Mouse (Mus musculus) lung, postnatal 0 days (tissue): ENCODE data around the gene Ehbp1. TPM values are rescaled to one million over a fixed set of nuclear protein-coding genes. Genes with fewer than 3 reads are reported as not detected.
A peak's percentile ranks its signal among the peaks of the same experiment; 100 is the strongest.

ENCODE experiments used
- ATAC-seq: fragments of 200-750 bp; cut with Nextera tagmentation; 2 replicates; pipeline ENCODE4 v1.8.0; 2017; ENCODE audit warnings: moderate library complexity
- DNase-seq: peaks from one replicate; pipeline ENCODE4 v3.0.0-alpha.2; 2016; ENCODE audit warnings: low spot score
- H3K27ac ChIP-seq: fragments of 300-500 bp; sonication (generic); 2 replicates; pipeline ENCODE4 v1.5.1; 2014; ENCODE audit warnings: antibody characterized with exemption, mild to moderate bottlenecking, low read length, mixed read lengths
- H3K27me3 ChIP-seq: fragments of 300-500 bp; sonication (generic); replicated peaks from 2 replicates; pipeline ENCODE4 v1.6.1; 2014; ENCODE audit warnings: low read length, mixed read lengths; ENCODE audit not compliant: insufficient read depth
- H3K36me3 ChIP-seq: fragments of 300-500 bp; sonication (generic); 2 replicates; pipeline ENCODE4 v1.6.1; 2014; ENCODE audit warnings: low read length, mixed read lengths; ENCODE audit not compliant: insufficient read depth
- H3K4me1 ChIP-seq: fragments of 300-500 bp; sonication (generic); 2 replicates; pipeline ENCODE4 v1.6.1; 2014; ENCODE audit warnings: antibody characterized with exemption, low read depth, low read length, mixed read lengths; ENCODE audit not compliant: insufficient read depth
- H3K4me2 ChIP-seq: fragments of 300-500 bp; sonication (generic); replicated peaks from 2 replicates; pipeline ENCODE4 v1.6.1; 2014; ENCODE audit warnings: low read depth, mild to moderate bottlenecking, low read length, moderate library complexity, mixed read lengths
- H3K4me3 ChIP-seq: fragments of 300-500 bp; sonication (generic); 2 replicates; pipeline ENCODE4 v1.5.1; 2014; ENCODE audit warnings: low read depth, low read length
- H3K9ac ChIP-seq: fragments of 300-500 bp; sonication (generic); replicated peaks from 2 replicates; pipeline ENCODE4 v1.6.1; 2014; ENCODE audit warnings: low read depth, mild to moderate bottlenecking
- H3K9me3 ChIP-seq: fragments of 300-500 bp; sonication (generic); 2 replicates; pipeline ENCODE4 v1.6.1; 2016; ENCODE audit warnings: low read length, mixed read lengths
- CTCF ChIP-seq: IDR thresholded peaks from 2 replicates; pipeline ENCODE4 v1.5.1; 2016; ENCODE audit warnings: antibody characterized with exemption, mild to moderate bottlenecking
- EP300 ChIP-seq: IDR thresholded peaks from 2 replicates; pipeline ENCODE4 v1.6.1; 2016; ENCODE audit warnings: antibody characterized with exemption, mild to moderate bottlenecking, control low read depth
- WGBS: fragments of 180-500 bp; shearing (Covaris S2); extraction: QIAGEN DNeasy Blood & Tissue Kit; methylation state at CpG from one replicate; pipeline ENCODE4 v1.1.7; 2014; 5-methylcytosine and 5-hydroxymethylcytosine counted together
- polyA plus RNA-seq: library from polyadenylated mRNA; unstranded; fragments of >200 nt; fragmentation: Nextera tagmentation; extraction: Ambion mirVana; gene quantifications from 2 replicates; pipeline ENCODE4 v1.2.1, GENCODE M21; 2015

Ehbp1 gene
- polyA plus RNA-seq, 1 experiment from 2014 or later: 5.1 TPM

DNA sequence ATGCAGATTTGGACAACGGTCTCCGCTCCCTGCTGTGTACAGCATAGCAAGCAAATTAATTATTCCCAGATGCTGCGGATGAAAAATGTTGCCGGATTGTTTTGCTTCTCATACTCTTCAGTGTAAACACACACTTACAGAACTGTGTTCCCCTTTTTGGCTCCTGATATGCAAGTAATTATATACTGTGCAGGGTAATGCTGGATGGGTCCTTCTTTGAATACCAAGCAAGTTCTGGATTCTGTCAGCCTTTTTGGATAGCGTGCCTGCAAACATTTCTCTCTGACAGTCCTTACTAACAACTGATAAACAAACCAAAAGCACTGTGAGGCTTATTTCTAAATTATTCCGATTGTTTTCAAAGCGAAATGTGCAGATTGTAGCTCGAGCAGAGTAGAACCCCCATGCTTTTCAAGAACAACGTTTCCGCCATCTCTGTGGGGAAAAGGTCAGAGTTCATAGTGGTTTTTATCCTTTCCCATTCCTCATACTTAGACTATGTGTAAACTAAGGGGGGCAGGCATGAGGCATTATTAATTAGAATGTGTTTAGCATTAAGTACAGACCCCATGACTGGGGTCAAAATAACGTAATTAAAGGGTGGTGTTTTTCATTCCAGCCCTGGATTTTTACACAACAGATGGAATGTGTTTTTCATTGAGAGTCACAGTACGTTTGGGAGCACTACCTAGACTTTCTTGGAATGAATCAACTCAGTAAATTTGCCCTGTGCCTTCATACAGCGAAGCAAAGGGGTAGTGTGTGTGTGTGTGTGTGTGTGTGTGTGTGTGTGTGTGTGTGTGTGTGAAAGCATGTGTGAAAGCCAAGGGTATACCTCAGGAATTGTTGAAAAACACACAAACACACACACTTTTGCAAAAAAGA lies 5.8 kb upstream of the Ehbp1 start:
- no peak overlapping the region for H3K27ac ChIP-seq
- no peaks in the 10 kb centered on the region for H3K27me3 ChIP-seq
- H3K4me2 ChIP-seq: no peak overlapping the region
- peak; percentile 23; the same call in 1 of the 2 replicates for ATAC-seq
- no peaks in the 10 kb centered on the region for H3K4me1 ChIP-seq
- peak; percentile 7 for DNase-seq
- no peak overlapping the region for H3K9ac ChIP-seq
- no peaks in the 10 kb centered on the region for H3K9me3 ChIP-seq
- no peak for TF ChIP-seq CTCF
- TF ChIP-seq EP300: no peak
- no peak overlapping the region for H3K4me3 ChIP-seq
- 42% methylated on average over 13 of the region's 13 CpGs for WGBS
- H3K36me3 ChIP-seq: no peaks in the 10 kb centered on the region

DNA sequence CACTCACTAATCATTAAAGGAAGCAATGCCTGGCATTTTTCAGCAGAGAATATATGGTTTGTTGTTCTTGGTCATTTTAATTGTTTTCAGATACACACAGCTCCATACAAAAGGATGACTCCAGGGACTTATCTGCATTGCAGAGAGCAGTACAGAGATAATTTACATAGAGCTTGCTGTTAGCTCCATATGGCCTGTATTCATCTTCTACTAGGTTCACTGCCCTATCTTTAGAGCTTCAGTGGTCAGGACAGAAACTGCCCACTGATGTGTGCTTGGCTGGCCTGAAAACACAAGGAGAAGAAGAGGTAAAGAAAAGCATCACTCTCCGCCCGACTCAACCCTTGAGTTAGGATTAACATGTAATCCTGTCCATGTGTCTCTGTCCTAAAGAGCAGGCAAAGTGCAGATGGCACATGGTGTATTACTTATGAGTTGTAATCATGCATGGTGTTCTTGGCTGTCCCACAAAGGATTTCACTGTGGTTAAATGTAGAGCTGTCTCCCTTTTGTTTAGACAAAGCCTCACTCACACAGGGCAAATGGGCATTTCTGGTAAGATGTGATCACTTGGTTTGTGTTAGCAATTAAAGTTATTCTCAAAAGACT lies 14.7 kb downstream of the Ehbp1 start:
- no peak overlapping the region for H3K4me2 ChIP-seq
- no peak overlapping the region for H3K4me3 ChIP-seq
- no peak for ATAC-seq
- no peak overlapping the region for H3K27ac ChIP-seq
- TF ChIP-seq EP300: no peak
- no peak for TF ChIP-seq CTCF
- H3K9ac ChIP-seq: no peak overlapping the region
- WGBS: 74% methylated on average over 2 of the region's 2 CpGs
- no peaks in the 10 kb centered on the region for H3K36me3 ChIP-seq
- no peak for DNase-seq
- H3K27me3 ChIP-seq: no peaks in the 10 kb centered on the region
- no peaks in the 10 kb centered on the region for H3K9me3 ChIP-seq
- no peaks in the 10 kb centered on the region for H3K4me1 ChIP-seq

DNA sequence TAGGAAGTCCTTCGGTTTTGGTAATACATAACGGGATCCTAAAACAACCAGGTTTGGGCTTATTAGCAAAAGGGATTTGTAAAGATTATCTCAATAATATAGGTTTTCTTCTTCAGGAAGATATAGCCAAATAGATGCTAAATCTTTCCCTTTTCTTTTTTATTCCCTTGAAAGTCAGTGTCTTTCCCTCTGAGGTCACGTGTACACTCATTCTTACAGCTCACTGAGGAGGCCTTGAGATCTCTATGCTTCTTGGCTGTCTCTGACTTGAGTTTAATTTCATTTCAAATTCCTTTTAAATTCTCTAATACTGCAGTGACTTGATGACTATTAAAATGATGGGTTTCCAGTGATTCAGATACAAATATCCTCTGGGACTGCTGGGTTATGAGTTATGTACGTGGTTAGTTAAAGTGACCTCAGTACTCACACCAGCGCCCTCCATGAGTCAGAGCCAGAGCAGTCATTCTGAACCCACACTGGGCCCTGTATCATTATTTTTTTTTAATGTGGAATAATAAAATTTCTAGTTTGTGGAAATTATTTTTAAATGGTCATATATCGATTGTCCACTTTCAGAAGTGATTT lies 24.2 kb downstream of the Ehbp1 start:
- DNase-seq (no peak), ATAC-seq (no peak)
- 89% methylated on average over 6 of the region's 6 CpGs for WGBS

DNA sequence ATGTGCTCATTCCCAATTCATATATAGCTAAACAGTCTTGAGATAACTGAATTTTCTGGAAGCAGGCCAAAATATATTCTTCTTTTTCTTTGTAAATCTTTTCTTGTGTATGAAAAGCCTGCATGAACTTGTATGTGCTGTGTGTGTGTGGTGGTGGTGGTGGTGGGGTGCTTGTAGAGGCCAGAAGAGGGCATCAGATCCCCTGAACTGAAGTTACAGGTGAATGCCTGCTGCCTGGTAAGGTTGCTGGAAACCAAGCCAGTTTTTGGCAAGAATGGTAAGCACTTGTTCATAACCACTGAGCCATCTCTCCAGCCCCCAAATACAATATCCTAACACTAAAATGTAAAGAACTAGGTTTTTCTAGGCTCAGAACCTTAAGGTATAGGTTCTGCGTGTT lies 26.3 kb downstream of the Ehbp1 start:
- H3K27ac ChIP-seq: no peak overlapping the region
- peak; percentile 31; the same call in 1 of the 2 replicates for TF ChIP-seq CTCF
- no peak for TF ChIP-seq EP300
- H3K4me2 ChIP-seq: no peak overlapping the region
- no peak overlapping the region for H3K4me3 ChIP-seq
- ATAC-seq (no peak), DNase-seq (no peak)
- H3K27me3 ChIP-seq: no peaks in the 10 kb centered on the region
- no peaks in the 10 kb centered on the region for H3K36me3 ChIP-seq
- no peaks in the 10 kb centered on the region for H3K9me3 ChIP-seq
- 76% methylated on average over 1 of the region's 1 CpGs for WGBS
- H3K4me1 ChIP-seq: no peaks in the 10 kb centered on the region
- no peak overlapping the region for H3K9ac ChIP-seq

More for the DNA sequence above, 24.2 kb downstream of the Ehbp1 start:
- TF ChIP-seq CTCF: no peak
- TF ChIP-seq EP300: no peak
- Histone ChIP-seq H3K27me3 (no peaks in the 10 kb centered on the region), H3K9me3 (no peaks in the 10 kb centered on the region), H3K4me3 (no peak overlapping the region), H3K36me3 (no peaks in the 10 kb centered on the region), H3K4me1 (no peaks in the 10 kb centered on the region), H3K27ac (no peak overlapping the region), H3K4me2 (no peak overlapping the region), H3K9ac (no peak overlapping the region)

DNA sequence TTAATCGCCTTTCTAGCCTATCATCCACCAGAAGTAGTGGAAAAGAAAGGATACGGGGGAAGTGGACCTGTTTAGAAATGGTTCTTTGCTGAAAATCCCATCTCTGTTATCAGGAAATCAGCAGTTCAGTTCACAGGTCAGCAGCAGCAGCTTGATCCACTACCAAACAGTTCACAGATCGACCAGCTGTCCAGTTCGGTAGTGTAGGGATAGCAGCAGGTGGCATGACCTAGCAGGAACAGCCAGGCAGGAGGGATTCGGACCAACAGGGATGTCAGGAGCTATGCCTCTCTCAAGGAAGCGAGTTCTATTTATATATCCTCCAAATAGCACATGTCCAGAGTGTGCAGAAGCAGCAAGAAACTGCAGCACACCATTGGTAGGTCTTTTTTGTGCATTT lies 40.9 kb downstream of the Ehbp1 start:
- no peak for TF ChIP-seq CTCF
- no peak for TF ChIP-seq EP300
- Histone ChIP-seq H3K4me3 (no peak overlapping the region), H3K9me3 (no peaks in the 10 kb centered on the region), H3K4me1 (no peaks in the 10 kb centered on the region), H3K9ac (no peak overlapping the region), H3K36me3 (no peaks in the 10 kb centered on the region), H3K4me2 (no peak overlapping the region), H3K27me3 (no peaks in the 10 kb centered on the region), H3K27ac (no peak overlapping the region)
- no peak for DNase-seq
- WGBS: 40% methylated on average over 6 of the region's 6 CpGs
- ATAC-seq: no peak

DNA sequence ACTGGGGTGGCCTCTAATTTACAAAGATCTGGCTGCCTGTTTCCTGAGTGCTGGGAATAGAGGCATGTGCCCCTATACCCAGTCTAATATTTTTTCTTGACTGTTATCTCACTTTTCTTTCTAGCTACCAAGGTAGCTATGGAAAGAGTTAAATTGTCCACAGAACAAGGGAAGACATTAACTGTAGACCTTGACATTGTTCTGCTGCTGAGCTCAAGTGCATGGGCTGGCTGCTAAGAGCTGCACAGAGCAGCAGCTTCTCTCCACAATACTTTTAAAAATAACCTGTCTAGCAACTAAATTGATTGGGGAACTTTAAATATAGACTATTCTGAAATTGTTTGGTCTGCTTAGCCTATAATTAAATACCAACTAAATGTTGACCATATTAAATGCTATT lies 52.9 kb downstream of the Ehbp1 start:
- no peak overlapping the region for H3K4me3 ChIP-seq
- no peaks in the 10 kb centered on the region for H3K9me3 ChIP-seq
- no peak overlapping the region for H3K27ac ChIP-seq
- TF ChIP-seq CTCF (no peak), EP300 (no peak)
- no peak overlapping the region for H3K9ac ChIP-seq
- ATAC-seq (no peak), DNase-seq (no peak)
- H3K4me1 ChIP-seq: peaks cover 4% of the 10 kb centered on the region; the same call in 1 of the 2 replicates
- H3K27me3 ChIP-seq: no peaks in the 10 kb centered on the region
- no peaks in the 10 kb centered on the region for H3K36me3 ChIP-seq
- no peak overlapping the region for H3K4me2 ChIP-seq
